Mouse (Mus musculus): ENCODE results near the gene Stx5a. TPM values are rescaled to one million over a fixed set of nuclear protein-coding genes. Genes with fewer than 3 reads are reported as not detected.
"Not testable (repeated sequence)": the region's sequence is repeated elsewhere in the genome, so short reads cannot be mapped to it uniquely, and the experiment has no call there.

Stx5a gene
- total and polyA plus RNA-seq, 2 experiments = 43.5 to 62.1 TPM

- 24% methylated on average over 13 of the region's 13 CpGs for WGBS
- H3K27me3 ChIP-seq (ENCODE audit: control insufficient read depth, insufficient read depth, low read length) = no peaks in the 10 kb centered on the region
- peaks cover 5% of the 10 kb centered on the region for H3K4me1 ChIP-seq (ENCODE audit: control insufficient read depth, insufficient read depth, low read length)
- no peak for TF ChIP-seq CTCF (IDR thresholded peaks at IDR 0.05; ENCODE audit: low read depth, low read length)
- no peak for TF ChIP-seq POLR2A (IDR thresholded peaks at IDR 0.05; ENCODE audit: extremely low read depth, insufficient read depth, low read length)
- H3K4me3 ChIP-seq (ENCODE audit: insufficient read depth, low read depth, low read length) = peak overlapping the region; percentile 94
- no peak for DNase-seq (ENCODE audit: extremely low read depth, low read depth, low spot score)
- peaks cover 16% of the 10 kb centered on the region; the same call in 1 of the 2 replicates for H3K36me3 ChIP-seq (ENCODE audit: control insufficient read depth, insufficient read depth, low read length)
- peak overlapping the region; percentile 29 for H3K9ac ChIP-seq (ENCODE audit: low read depth, low read length)
- H3K79me2 ChIP-seq (ENCODE audit: control insufficient read depth, insufficient read depth, low read length) = no peaks in the 10 kb centered on the region; the same call in 1 of the 2 replicates
- H3K27ac ChIP-seq (replicated peaks; ENCODE audit: insufficient read depth, low read depth, low read length) = no peak overlapping the region
These were observed 27.1 kb upstream of the Stx5a start for GRCm38 (mm10) chr19:8713997-8714652.

GRCm38 (mm10) chr19:8714653-8715481 is 26.3 kb upstream of the Stx5a start:
- H3K4me3 ChIP-seq (ENCODE audit: insufficient read depth, low read depth, low read length) = no peak overlapping the region
- no peaks in the 10 kb centered on the region; the same call in 1 of the 2 replicates for H3K79me2 ChIP-seq (ENCODE audit: control insufficient read depth, insufficient read depth, low read length)
- no peak overlapping the region for H3K9ac ChIP-seq (ENCODE audit: low read depth, low read length)
- no peak overlapping the region for H3K27ac ChIP-seq (replicated peaks; ENCODE audit: insufficient read depth, low read depth, low read length)
- no peak for DNase-seq (ENCODE audit: extremely low read depth, low read depth, low spot score)
- H3K4me1 ChIP-seq (ENCODE audit: control insufficient read depth, insufficient read depth, low read length) = peaks cover 5% of the 10 kb centered on the region
- peaks cover 10% of the 10 kb centered on the region; the same call in 1 of the 2 replicates for H3K36me3 ChIP-seq (ENCODE audit: control insufficient read depth, insufficient read depth, low read length)
- TF ChIP-seq POLR2A (IDR thresholded peaks at IDR 0.05; ENCODE audit: extremely low read depth, insufficient read depth, low read length) (no peak), CTCF (IDR thresholded peaks at IDR 0.05; ENCODE audit: low read depth, low read length) (no peak)
- no peaks in the 10 kb centered on the region for H3K27me3 ChIP-seq (ENCODE audit: control insufficient read depth, insufficient read depth, low read length)
- WGBS = 77% methylated on average over 10 of the region's 10 CpGs

GRCm38 (mm10) chr19:8715868-8716766 is 25.1 kb upstream of the Stx5a start:
- H3K27ac ChIP-seq (replicated peaks; ENCODE audit: insufficient read depth, low read depth, low read length) = no peak overlapping the region
- no peak overlapping the region for H3K9ac ChIP-seq (ENCODE audit: low read depth, low read length)
- 92% methylated on average over 10 of the region's 10 CpGs for WGBS
- H3K4me1 ChIP-seq (ENCODE audit: control insufficient read depth, insufficient read depth, low read length) = peaks cover 5% of the 10 kb centered on the region
- DNase-seq (ENCODE audit: extremely low read depth, low read depth, low spot score) = no peak
- H3K4me3 ChIP-seq (ENCODE audit: insufficient read depth, low read depth, low read length) = no peak overlapping the region
- H3K79me2 ChIP-seq (ENCODE audit: control insufficient read depth, insufficient read depth, low read length) = no peaks in the 10 kb centered on the region; the same call in 1 of the 2 replicates
- H3K36me3 ChIP-seq (ENCODE audit: control insufficient read depth, insufficient read depth, low read length) = peaks cover 3% of the 10 kb centered on the region; the same call in 1 of the 2 replicates
- no peaks in the 10 kb centered on the region for H3K27me3 ChIP-seq (ENCODE audit: control insufficient read depth, insufficient read depth, low read length)
- TF ChIP-seq CTCF (IDR thresholded peaks at IDR 0.05; ENCODE audit: low read depth, low read length) (no peak), POLR2A (IDR thresholded peaks at IDR 0.05; ENCODE audit: extremely low read depth, insufficient read depth, low read length) (no peak)

- H3K27ac ChIP-seq (replicated peaks; ENCODE audit: insufficient read depth, low read depth, low read length) = no peak overlapping the region
- H3K79me2 ChIP-seq (ENCODE audit: control insufficient read depth, insufficient read depth, low read length) = no peaks in the 10 kb centered on the region; the same call in 1 of the 2 replicates
- peaks cover 3% of the 10 kb centered on the region; the same call in 1 of the 2 replicates for H3K36me3 ChIP-seq (ENCODE audit: control insufficient read depth, insufficient read depth, low read length)
- no peak overlapping the region for H3K4me3 ChIP-seq (ENCODE audit: insufficient read depth, low read depth, low read length)
- no peaks in the 10 kb centered on the region for H3K27me3 ChIP-seq (ENCODE audit: control insufficient read depth, insufficient read depth, low read length)
- peaks cover 3% of the 10 kb centered on the region; the same call in 1 of the 2 replicates for H3K4me1 ChIP-seq (ENCODE audit: control insufficient read depth, insufficient read depth, low read length)
- no peak overlapping the region for H3K9ac ChIP-seq (ENCODE audit: low read depth, low read length)
- DNase-seq (ENCODE audit: extremely low read depth, low read depth, low spot score) = no peak
- no peak for TF ChIP-seq POLR2A (IDR thresholded peaks at IDR 0.05; ENCODE audit: extremely low read depth, insufficient read depth, low read length)
- no peak for TF ChIP-seq CTCF (IDR thresholded peaks at IDR 0.05; ENCODE audit: low read depth, low read length)
- 81% methylated on average over 10 of the region's 10 CpGs for WGBS
These were observed 24.3 kb upstream of the Stx5a start for GRCm38 (mm10) chr19:8716767-8717475.

GRCm38 (mm10) chr19:8718357-8718756 is 22.9 kb upstream of the Stx5a start:
- WGBS = 63% methylated on average over 3 of the region's 3 CpGs
- Histone ChIP-seq H3K4me3 (ENCODE audit: insufficient read depth, low read depth, low read length) (no peak overlapping the region), H3K27me3 (ENCODE audit: control insufficient read depth, insufficient read depth, low read length) (no peaks in the 10 kb centered on the region), H3K9ac (ENCODE audit: low read depth, low read length) (no peak overlapping the region), H3K36me3 (ENCODE audit: control insufficient read depth, insufficient read depth, low read length) (no peaks in the 10 kb centered on the region), H3K4me1 (ENCODE audit: control insufficient read depth, insufficient read depth, low read length) (peaks cover 7% of the 10 kb centered on the region; the same call in 1 of the 2 replicates), H3K27ac (replicated peaks; ENCODE audit: insufficient read depth, low read depth, low read length) (no peak overlapping the region), H3K79me2 (ENCODE audit: control insufficient read depth, insufficient read depth, low read length) (no peaks in the 10 kb centered on the region; the same call in 1 of the 2 replicates)
- DNase-seq (ENCODE audit: extremely low read depth, low read depth, low spot score) = peak; percentile 55
- TF ChIP-seq CTCF (IDR thresholded peaks at IDR 0.05; ENCODE audit: low read depth, low read length) = peak; percentile 65; the same call in 1 of the 2 replicates
- no peak for TF ChIP-seq POLR2A (IDR thresholded peaks at IDR 0.05; ENCODE audit: extremely low read depth, insufficient read depth, low read length)

GRCm38 (mm10) chr19:8719037-8719436 is 22.2 kb upstream of the Stx5a start:
- not testable (repeated sequence) for H3K36me3 ChIP-seq (ENCODE audit: control insufficient read depth, insufficient read depth, low read length); H3K27ac ChIP-seq (replicated peaks; ENCODE audit: insufficient read depth, low read depth, low read length); H3K27me3 ChIP-seq (ENCODE audit: control insufficient read depth, insufficient read depth, low read length); H3K4me1 ChIP-seq (ENCODE audit: control insufficient read depth, insufficient read depth, low read length); DNase-seq (ENCODE audit: extremely low read depth, low read depth, low spot score); H3K79me2 ChIP-seq (ENCODE audit: control insufficient read depth, insufficient read depth, low read length); H3K4me3 ChIP-seq (ENCODE audit: insufficient read depth, low read depth, low read length); H3K9ac ChIP-seq (ENCODE audit: low read depth, low read length)
